Mouse (Mus musculus) lung, postnatal 10 days (tissue): ENCODE results near the gene 4430402I18Rik.
A peak's percentile ranks its signal among the peaks of the same experiment; 100 is the strongest.
"Not testable (repeated sequence)": the region's sequence is repeated elsewhere in the genome, so short reads cannot be mapped to it uniquely, and the experiment has no call there.

Experiments
- DNase-seq: peaks from one replicate; pipeline ENCODE4 v3.0.0; 2021

The 4430402I18Rik gene

GRCm38 (mm10) chr19:28967652-28968051 lies at the start of gene 4430402I18Rik:
Gene 4430402I18Rik, minus strand, starts transcription at chr19:28967800.
- peak; percentile 40 for DNase-seq

GRCm38 (mm10) chr19:29016786-29017185 lies 49.2 kb upstream of the 4430402I18Rik start:
- DNase-seq = no peak

- DNase-seq = no peak
These were observed 48.7 kb upstream of the 4430402I18Rik start for GRCm38 (mm10) chr19:29016204-29016765.

GRCm38 (mm10) chr19:29015410-29016203 lies 48.0 kb upstream of the 4430402I18Rik start:
- DNase-seq = no peak

GRCm38 (mm10) chr19:29014466-29015055 lies 47.0 kb upstream of the 4430402I18Rik start:
- DNase-seq = no peak

- DNase-seq = no peak
These were observed 43.9 kb upstream of the 4430402I18Rik start for GRCm38 (mm10) chr19:29011355-29011990.

GRCm38 (mm10) chr19:29009046-29009445 lies 41.4 kb upstream of the 4430402I18Rik start:
- DNase-seq = no peak

- no peak for DNase-seq
These were observed 40.6 kb upstream of the 4430402I18Rik start for GRCm38 (mm10) chr19:29008069-29008706.

GRCm38 (mm10) chr19:29000321-29000720 lies 32.7 kb upstream of the 4430402I18Rik start:
- not testable (repeated sequence) for DNase-seq

GRCm38 (mm10) chr19:28997976-28998630 lies 30.5 kb upstream of the 4430402I18Rik start:
- DNase-seq = no peak

GRCm38 (mm10) chr19:28995366-28995765 lies 27.8 kb upstream of the 4430402I18Rik start:
- DNase-seq = no peak

GRCm38 (mm10) chr19:28994870-28995269 lies 27.3 kb upstream of the 4430402I18Rik start:
- DNase-seq = peak; percentile 54

GRCm38 (mm10) chr19:28991391-28991790 lies 23.8 kb upstream of the 4430402I18Rik start:
- no peak for DNase-seq

- no peak for DNase-seq
These were observed 23.1 kb upstream of the 4430402I18Rik start for GRCm38 (mm10) chr19:28990590-28991221.

GRCm38 (mm10) chr19:28990194-28990589 lies 22.6 kb upstream of the 4430402I18Rik start, which contains the start of gene Cdc37l1:
Gene Cdc37l1, plus strand, starts transcription at chr19:28990352.
- peak; percentile 99 for DNase-seq

GRCm38 (mm10) chr19:28989515-28989914 lies 21.9 kb upstream of the 4430402I18Rik start:
- no peak for DNase-seq

- no peak for DNase-seq
These were observed 15.0 kb upstream of the 4430402I18Rik start for GRCm38 (mm10) chr19:28982617-28983016.

GRCm38 (mm10) chr19:28974862-28975611 lies 7.4 kb upstream of the 4430402I18Rik start:
- DNase-seq = peak; percentile 83

- peak; percentile 21 for DNase-seq
These were observed 2.7 kb upstream of the 4430402I18Rik start for GRCm38 (mm10) chr19:28970251-28970650.

GRCm38 (mm10) chr19:28969231-28969630 lies 1.6 kb upstream of the 4430402I18Rik start:
- no peak for DNase-seq

GRCm38 (mm10) chr19:28968178-28968577 lies 578 bp upstream of the 4430402I18Rik start:
- no peak for DNase-seq
